Mouse (Mus musculus) ES-E14 (cell line): ENCODE data around the gene Cwc22. TPM values are rescaled to one million over a fixed set of nuclear protein-coding genes. Genes with fewer than 3 reads are reported as not detected.

Experiments
- DNase-seq: peaks from one replicate; pipeline ENCODE4 v3.0.0-alpha.2; 2013; ENCODE audit warnings: low read depth, low spot score
- H3K27ac ChIP-seq: 2 replicates; pipeline ENCODE4 v1.5.1; 2012; ENCODE audit warnings: low read depth, mild to moderate bottlenecking, low read length, moderate library complexity, mixed read lengths; ENCODE audit not compliant: poor library complexity, insufficient read depth, severe bottlenecking
- H3K36me3 ChIP-seq: 2 replicates; pipeline ENCODE4 v1.6.1; 2012; ENCODE audit warnings: mild to moderate bottlenecking, low read length, moderate library complexity, mixed read lengths; ENCODE audit not compliant: control insufficient read depth, poor library complexity, insufficient read depth, severe bottlenecking
- H3K4me1 ChIP-seq, 2 experiments: fragments of 150-350 bp in 1 of 2; sonication (generic) in 1 of 2; 2 replicates each; pipeline ENCODE4 v1.6.1; 2012; ENCODE audit warnings: low read length in 2 of 2, mild to moderate bottlenecking in 1 of 2, mixed read lengths in 1 of 2; ENCODE audit not compliant: control insufficient read depth in 2 of 2, insufficient read depth in 2 of 2, poor library complexity in 1 of 2
- H3K4me3 ChIP-seq, 2 experiments: fragments of 150-350 bp in 1 of 2; sonication (generic) in 1 of 2; 2 replicates each; pipeline ENCODE4 v1.5.1; 2012; ENCODE audit warnings: low read length in 2 of 2, low read depth in 1 of 2, mild to moderate bottlenecking in 1 of 2, mixed read lengths in 1 of 2; ENCODE audit not compliant: insufficient read depth in 1 of 2, poor library complexity in 1 of 2, severe bottlenecking in 1 of 2
- H3K9ac ChIP-seq: 2 replicates; pipeline ENCODE4 v1.6.1; 2012; ENCODE audit warnings: low read depth, mild to moderate bottlenecking, low read length, mixed read lengths; ENCODE audit not compliant: poor library complexity, insufficient read depth, severe bottlenecking
- H3K9me3 ChIP-seq: fragments of 150-350 bp; sonication (generic); 2 replicates; pipeline ENCODE4 v1.6.1; 2012; ENCODE audit warnings: low read depth, mild to moderate bottlenecking, low read length; ENCODE audit not compliant: control insufficient read depth, insufficient read depth
- CHD2 ChIP-seq: IDR thresholded peaks from 2 replicates; pipeline ENCODE4 v1.6.1; 2014; ENCODE audit warnings: mild to moderate bottlenecking, low read depth, low read length, inconsistent platforms
- HCFC1 ChIP-seq: IDR thresholded peaks from 2 replicates; pipeline ENCODE4 v1.6.1; 2012; ENCODE audit warnings: low read length, inconsistent platforms, borderline replicate concordance; ENCODE audit not compliant: insufficient read depth
- MAFK ChIP-seq: IDR thresholded peaks from 2 replicates; pipeline ENCODE4 v1.6.1; 2014; ENCODE audit warnings: mild to moderate bottlenecking, low read depth, low read length, inconsistent platforms; ENCODE audit not compliant: insufficient read depth
- ZC3H11A ChIP-seq: IDR thresholded peaks from 2 replicates; pipeline ENCODE4 v1.6.1; 2012; ENCODE audit warnings: low read depth, mild to moderate bottlenecking, inconsistent platforms, low read length, borderline replicate concordance
- ZNF384 ChIP-seq: IDR thresholded peaks from 2 replicates; pipeline ENCODE4 v1.6.1; 2012; ENCODE audit warnings: low read depth, low read length, inconsistent platforms
- in situ Hi-C, 2 experiments: fragments of 600-800 bp; cut with MboI; formaldehyde crosslinking; loops; one replicate each; pipeline ENCODE4 v1.15.1; 2025; ENCODE audit warnings: low sequenced_read_pairs in 2 of 2, inconsistent platforms in 1 of 2; ENCODE audit not compliant: unreplicated experiment in 2 of 2
- total RNA-seq: library from RNA; depleted of rRNA; stranded (reverse); fragments of 300-350 nt; gene quantifications from 2 replicates; pipeline ENCODE4 v1.2.3, GENCODE M21; 2012

The Cwc22 gene
- total RNA-seq, 1 experiment = 57.7 TPM

GRCm38 (mm10) chr2:77893505-77893904, 52.7 kb downstream of the Cwc22 start:
- in situ Hi-C loops = no loop called here
- TF ChIP-seq ZNF384 (no peak), HCFC1 (no peak), CHD2 (no peak), MAFK (no peak), ZC3H11A (no peak)
- peaks cover 19% of the 10 kb centered on the region for H3K36me3 ChIP-seq
- H3K9me3 ChIP-seq = no peaks in the 10 kb centered on the region
- no peak overlapping the region for H3K4me3 ChIP-seq
- H3K4me1 ChIP-seq = no peaks in the 10 kb centered on the region
- H3K9ac ChIP-seq = no peak overlapping the region
- H3K27ac ChIP-seq = no peak overlapping the region
- no peak for DNase-seq

- in situ Hi-C loops = no loop called here
- H3K9me3 ChIP-seq = no peaks in the 10 kb centered on the region
- TF ChIP-seq ZC3H11A (no peak), ZNF384 (no peak), HCFC1 (no peak), MAFK (no peak), CHD2 (no peak)
- no peak overlapping the region for H3K4me3 ChIP-seq
- H3K27ac ChIP-seq = no peak overlapping the region
- no peaks in the 10 kb centered on the region for H3K4me1 ChIP-seq
- H3K9ac ChIP-seq = no peak overlapping the region
- peaks cover 17% of the 10 kb centered on the region for H3K36me3 ChIP-seq
- DNase-seq = no peak
Measured at GRCm38 (mm10) chr2:77892573-77892972, 53.6 kb downstream of the Cwc22 start.

GRCm38 (mm10) chr2:77890836-77891438, 55.2 kb downstream of the Cwc22 start:
- DNase-seq = no peak
- Histone ChIP-seq H3K36me3 (peaks cover 9% of the 10 kb centered on the region), H3K4me3 (no peak overlapping the region), H3K4me1 (no peaks in the 10 kb centered on the region), H3K9me3 (no peaks in the 10 kb centered on the region), H3K27ac (no peak overlapping the region), H3K9ac (no peak overlapping the region)
- TF ChIP-seq MAFK (no peak), CHD2 (no peak), ZC3H11A (no peak), HCFC1 (no peak), ZNF384 (no peak)
- in situ Hi-C loops = no loop called here

- TF ChIP-seq ZNF384 (no peak), CHD2 (no peak), ZC3H11A (no peak), HCFC1 (no peak), MAFK (no peak)
- Histone ChIP-seq H3K27ac (no peak overlapping the region), H3K9me3 (no peaks in the 10 kb centered on the region), H3K4me1 (no peaks in the 10 kb centered on the region), H3K9ac (no peak overlapping the region), H3K4me3 (no peak overlapping the region), H3K36me3 (peaks cover 8% of the 10 kb centered on the region)
- in situ Hi-C loops = no loop called here
- no peak for DNase-seq
Measured at GRCm38 (mm10) chr2:77889949-77890348, 56.2 kb downstream of the Cwc22 start.

- Histone ChIP-seq H3K4me1 (no peaks in the 10 kb centered on the region), H3K4me3 (no peak overlapping the region), H3K27ac (no peak overlapping the region), H3K9ac (no peak overlapping the region), H3K9me3 (no peaks in the 10 kb centered on the region), H3K36me3 (peaks cover 5% of the 10 kb centered on the region)
- TF ChIP-seq MAFK (no peak), ZC3H11A (no peak), CHD2 (no peak), HCFC1 (no peak), ZNF384 (no peak)
- in situ Hi-C loops = no loop called here
- no peak for DNase-seq
Measured at GRCm38 (mm10) chr2:77889401-77889800, 56.8 kb downstream of the Cwc22 start.
